Mouse (Mus musculus) forebrain, postnatal 0 days (tissue): ENCODE data around the gene Bet1. TPM values are rescaled to one million over a fixed set of nuclear protein-coding genes. Genes with fewer than 3 reads are reported as not detected.

Experiments
- ATAC-seq: fragments of 200-750 bp; cut with Nextera tagmentation; 2 replicates; pipeline ENCODE4 v1.8.0; 2017; ENCODE audit warnings: mild to moderate bottlenecking, moderate library complexity
- DNase-seq: peaks from one replicate; pipeline ENCODE4 v3.0.0-alpha.2; 2015
- H3K27ac ChIP-seq: fragments of 300-500 bp; sonication (generic); 2 replicates; pipeline ENCODE4 v1.5.1; 2014; ENCODE audit warnings: low read depth, mild to moderate bottlenecking, antibody characterized with exemption, low read length, moderate library complexity, mixed read lengths
- H3K27me3 ChIP-seq: fragments of 300-500 bp; sonication (generic); 2 replicates; pipeline ENCODE4 v1.6.1; 2014; ENCODE audit warnings: mild to moderate bottlenecking, low read length, mixed read lengths; ENCODE audit not compliant: insufficient read depth
- H3K36me3 ChIP-seq: fragments of 300-500 bp; sonication (generic); 2 replicates; pipeline ENCODE4 v1.6.1; 2014; ENCODE audit warnings: mild to moderate bottlenecking, moderate library complexity; ENCODE audit not compliant: insufficient read depth
- H3K4me1 ChIP-seq: fragments of 300-500 bp; sonication (generic); 2 replicates; pipeline ENCODE4 v1.6.1; 2014; ENCODE audit warnings: antibody characterized with exemption; ENCODE audit not compliant: insufficient read depth
- H3K4me2 ChIP-seq: fragments of 300-500 bp; sonication (generic); 2 replicates; pipeline ENCODE4 v1.6.1; 2014; ENCODE audit warnings: low read depth, mild to moderate bottlenecking, moderate library complexity
- H3K4me3 ChIP-seq: fragments of 300-500 bp; sonication (generic); 2 replicates; pipeline ENCODE4 v1.5.1; 2014; ENCODE audit warnings: low read depth, low read length, mixed read lengths
- H3K9ac ChIP-seq: fragments of 300-500 bp; sonication (generic); 2 replicates; pipeline ENCODE4 v1.6.1; 2014; ENCODE audit warnings: mild to moderate bottlenecking
- H3K9me3 ChIP-seq: fragments of 300-500 bp; sonication (generic); 2 replicates; pipeline ENCODE4 v1.6.1; 2016; ENCODE audit warnings: low read length
- CTCF ChIP-seq: sonication (generic); IDR thresholded peaks from 2 replicates; pipeline ENCODE4 v1.5.1; 2016; ENCODE audit warnings: antibody characterized with exemption, control low read depth, low read depth
- WGBS: fragments of 180-500 bp; shearing (Covaris S2); extraction: QIAGEN DNeasy Blood & Tissue Kit; methylation state at CpG from one replicate; pipeline ENCODE4 v1.1.7; 2014; 5-methylcytosine and 5-hydroxymethylcytosine counted together
- polyA plus RNA-seq: library from polyadenylated mRNA; unstranded; fragments of >200 nt; fragmentation: Nextera tagmentation; extraction: Ambion mirVana; gene quantifications from 2 replicates; pipeline ENCODE4 v1.2.1, GENCODE M21; 2015
- total RNA-seq: library from RNA; depleted of rRNA; stranded (reverse); fragments of >200 nt; gene quantifications from 2 replicates; pipeline ENCODE4 v1.2.3, GENCODE M21; 2014; rRNA removed

The Bet1 gene
- total RNA-seq (19.5 and 29.3 TPM in 2 replicates), polyA plus RNA-seq (23.1 and 24.3 TPM in 2 replicates)

- ATAC-seq = peak; percentile 100
- Histone ChIP-seq H3K36me3 (no peaks in the 10 kb centered on the region), H3K4me1 (peaks cover 6% of the 10 kb centered on the region; the same call in 1 of the 2 replicates), H3K9ac (peak within 1 kb of the TSS; percentile 59), H3K4me3 (peak within 1 kb of the TSS; percentile 85), H3K27me3 (no peaks in the 10 kb centered on the region), H3K4me2 (peak within 1 kb of the TSS; percentile 60), H3K9me3 (no peaks in the 10 kb centered on the region), H3K27ac (no peak within 1 kb of the TSS)
- DNase-seq = peak; percentile 89
- TF ChIP-seq CTCF = 0 out of 2 replicates have a peak, but pooled peaks have one; percentile 14
- 3% methylated on average over 24 of the region's 24 CpGs for WGBS
Measured at GRCm38 (mm10) chr6:4086663-4087454, at the start of gene Bet1. Gene Bet1, minus strand, starts transcription at chr6:4086972.

GRCm38 (mm10) chr6:4132239-4132638, 45.5 kb upstream of the Bet1 start:
- ATAC-seq = no peak
- H3K4me3 ChIP-seq = no peak overlapping the region
- no peak for TF ChIP-seq CTCF
- no peaks in the 10 kb centered on the region for H3K4me1 ChIP-seq
- H3K4me2 ChIP-seq = no peak overlapping the region
- H3K9ac ChIP-seq = no peak overlapping the region
- H3K27me3 ChIP-seq = no peaks in the 10 kb centered on the region
- no peak for DNase-seq
- 65% methylated on average over 7 of the region's 7 CpGs for WGBS
- no peaks in the 10 kb centered on the region for H3K9me3 ChIP-seq
- no peak overlapping the region for H3K27ac ChIP-seq
- no peaks in the 10 kb centered on the region for H3K36me3 ChIP-seq

- Histone ChIP-seq H3K4me1 (no peaks in the 10 kb centered on the region), H3K4me3 (no peak overlapping the region), H3K4me2 (no peak overlapping the region), H3K27ac (no peak overlapping the region), H3K36me3 (no peaks in the 10 kb centered on the region), H3K9ac (no peak overlapping the region), H3K9me3 (no peaks in the 10 kb centered on the region), H3K27me3 (no peaks in the 10 kb centered on the region)
- DNase-seq (no peak), ATAC-seq (no peak)
- WGBS = 32% methylated on average over 2 of the region's 2 CpGs
- no peak for TF ChIP-seq CTCF
Measured at GRCm38 (mm10) chr6:4131149-4131548, 44.4 kb upstream of the Bet1 start.

- no peak overlapping the region for H3K4me3 ChIP-seq
- H3K36me3 ChIP-seq = no peaks in the 10 kb centered on the region
- H3K4me1 ChIP-seq = no peaks in the 10 kb centered on the region
- H3K9ac ChIP-seq = no peak overlapping the region
- H3K27me3 ChIP-seq = no peaks in the 10 kb centered on the region
- no peaks in the 10 kb centered on the region for H3K9me3 ChIP-seq
- no peak for TF ChIP-seq CTCF
- DNase-seq (no peak), ATAC-seq (no peak)
- no peak overlapping the region for H3K27ac ChIP-seq
- H3K4me2 ChIP-seq = no peak overlapping the region
- 80% methylated on average over 1 of the region's 1 CpGs for WGBS
Measured at GRCm38 (mm10) chr6:4118611-4119010, 31.8 kb upstream of the Bet1 start.

- no peak for TF ChIP-seq CTCF
- peaks cover 6% of the 10 kb centered on the region; the same call in 1 of the 2 replicates for H3K4me1 ChIP-seq
- DNase-seq (no peak), ATAC-seq (no peak)
- H3K9ac ChIP-seq = no peak overlapping the region
- H3K9me3 ChIP-seq = no peaks in the 10 kb centered on the region
- no peak overlapping the region for H3K4me2 ChIP-seq
- no peak overlapping the region for H3K27ac ChIP-seq
- H3K4me3 ChIP-seq = no peak overlapping the region
- no peaks in the 10 kb centered on the region for H3K36me3 ChIP-seq
- 81% methylated on average over 2 of the region's 2 CpGs for WGBS
- H3K27me3 ChIP-seq = no peaks in the 10 kb centered on the region
Measured at GRCm38 (mm10) chr6:4090423-4090822, 3.7 kb upstream of the Bet1 start.

- Histone ChIP-seq H3K4me3 (no peak overlapping the region), H3K27ac (no peak overlapping the region), H3K4me1 (no peaks in the 10 kb centered on the region), H3K27me3 (no peaks in the 10 kb centered on the region), H3K36me3 (no peaks in the 10 kb centered on the region), H3K9ac (no peak overlapping the region), H3K4me2 (no peak overlapping the region), H3K9me3 (no peaks in the 10 kb centered on the region)
- ATAC-seq = no peak
- TF ChIP-seq CTCF = no peak
- WGBS = 81% methylated on average over 6 of the region's 6 CpGs
- DNase-seq = no peak
Measured at GRCm38 (mm10) chr6:4072281-4072680, 14.5 kb downstream of the Bet1 start.

- TF ChIP-seq CTCF = no peak
- Histone ChIP-seq H3K27me3 (no peaks in the 10 kb centered on the region), H3K4me3 (no peak overlapping the region), H3K4me2 (no peak overlapping the region), H3K36me3 (no peaks in the 10 kb centered on the region), H3K9ac (no peak overlapping the region), H3K27ac (no peak overlapping the region), H3K4me1 (no peaks in the 10 kb centered on the region), H3K9me3 (no peaks in the 10 kb centered on the region)
- DNase-seq = no peak
- no peak for ATAC-seq
Measured at GRCm38 (mm10) chr6:4069714-4070113, 17.1 kb downstream of the Bet1 start.
